Mouse (Mus musculus) frontal cortex, postnatal 10 days (tissue): ENCODE results near the gene Tshr.
"Not testable (repeated sequence)": the region's sequence is repeated elsewhere in the genome, so short reads cannot be mapped to it uniquely, and the experiment has no call there.

ENCODE experiments used
- DNase-seq, 2 experiments: peaks; one replicate each; pipeline ENCODE4 v3.0.0; 2022; ENCODE audit warnings: low spot score in 2 of 2, mixed read lengths in 1 of 2

Gene Tshr

GRCm38 (mm10) chr12:91384281-91385017 lies at the start of gene Tshr, which contains the start of gene Cep128:
Gene Tshr, plus strand, starts transcription at chr12:91384563.
Gene Cep128, minus strand, starts transcription at chr12:91384409.
- peak; percentile 90 for DNase-seq

GRCm38 (mm10) chr12:91338656-91339055 lies 45.7 kb upstream of the Tshr start:
- DNase-seq: not testable (repeated sequence)

- DNase-seq: no peak
Observed at GRCm38 (mm10) chr12:91353783-91354182, 30.6 kb upstream of the Tshr start.

DNA sequence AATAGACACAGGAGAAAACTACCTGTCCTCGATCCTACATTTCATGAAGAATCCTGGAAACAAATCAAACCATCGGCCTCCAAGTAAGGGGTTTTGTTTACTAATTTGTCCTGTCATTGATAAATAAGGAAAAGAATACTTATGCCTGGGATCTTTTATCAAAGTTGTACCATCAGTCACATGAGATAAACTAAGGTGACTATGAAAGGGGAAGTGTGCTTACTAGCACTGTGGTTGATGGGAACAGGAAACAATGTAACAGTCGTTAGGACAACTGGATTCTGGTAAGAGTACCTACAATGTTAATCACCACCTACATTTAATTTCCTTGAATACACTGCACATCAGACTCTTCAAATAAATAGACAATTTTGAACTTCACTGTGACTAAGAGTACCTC lies 15.2 kb upstream of the Tshr start:
- DNase-seq: no peak

DNA sequence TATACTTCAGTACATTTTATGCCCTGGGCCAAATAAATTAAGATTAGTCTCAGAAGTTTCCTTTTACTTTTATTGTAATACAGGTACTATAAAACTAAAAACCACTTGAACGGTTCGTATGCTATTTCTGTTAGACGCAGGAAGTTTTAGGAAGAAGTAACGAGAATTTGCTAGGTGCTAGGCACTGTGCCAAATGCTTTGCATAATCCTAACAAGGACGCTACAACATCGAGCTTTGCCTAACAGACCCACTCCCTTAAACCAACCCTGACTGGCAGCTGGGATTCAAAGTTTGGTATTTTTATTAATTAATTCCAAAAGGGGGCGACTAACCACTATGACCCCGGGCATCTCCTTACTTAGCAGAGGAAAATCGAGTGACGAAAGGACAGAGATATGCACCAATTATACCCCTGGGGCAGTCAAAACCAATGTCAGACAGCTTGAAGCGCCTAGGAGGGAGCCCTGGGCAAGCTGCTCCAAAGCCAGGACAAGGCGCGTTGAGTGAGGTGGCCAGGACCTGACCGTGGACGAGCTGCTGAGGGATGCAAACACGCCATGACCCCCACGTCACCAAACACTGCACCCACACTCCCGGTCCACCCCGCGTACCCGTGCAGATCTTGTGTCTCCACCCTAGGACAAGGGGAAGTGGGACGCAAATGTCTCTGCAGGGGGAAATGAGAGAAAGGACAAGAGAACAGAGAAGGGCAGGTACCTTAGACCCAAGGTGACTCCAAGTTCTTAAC lies 673 bp upstream of the Tshr start:
- DNase-seq: no peak

DNA sequence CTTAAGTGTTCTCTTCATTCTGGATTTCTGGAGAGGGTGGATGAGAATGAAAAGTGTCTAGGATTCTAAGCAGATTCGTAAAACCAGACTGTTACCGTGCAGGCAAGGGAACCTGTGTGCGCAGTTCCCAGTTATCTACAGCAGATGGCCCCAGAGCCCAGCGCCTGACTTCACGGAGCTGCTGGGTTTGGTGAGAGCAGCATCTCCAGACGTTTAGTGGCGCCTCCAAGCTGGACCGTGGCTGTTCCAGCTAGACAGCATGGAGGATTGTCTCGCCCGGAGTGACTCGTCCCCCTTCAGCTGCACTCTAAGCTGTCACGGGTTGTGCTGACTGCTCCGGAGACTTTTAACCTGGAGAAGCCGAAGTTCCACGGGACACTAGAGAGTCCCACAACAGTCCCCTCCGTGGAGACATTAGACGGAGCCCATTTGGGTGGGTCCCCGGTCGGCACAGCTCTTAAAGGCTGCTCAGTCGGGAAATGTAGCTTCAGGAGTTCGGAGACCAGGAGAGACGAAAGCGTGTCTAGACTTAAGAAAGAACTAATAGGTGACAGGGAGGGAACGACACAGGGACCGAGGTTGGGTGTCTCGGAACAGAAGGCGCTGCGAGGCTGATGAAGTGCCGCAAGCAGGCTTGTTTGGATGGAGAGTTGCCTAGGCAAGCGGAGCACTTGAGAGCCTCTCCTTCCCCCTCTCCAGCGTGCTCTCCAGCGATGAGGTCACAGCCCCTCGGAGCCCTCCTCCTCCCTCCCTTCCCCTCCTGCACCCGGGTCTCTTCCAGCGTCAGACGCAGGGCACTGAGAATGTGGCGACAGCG lies 16.1 kb downstream of the Tshr start:
- DNase-seq: peak; percentile 42 to 80

DNA sequence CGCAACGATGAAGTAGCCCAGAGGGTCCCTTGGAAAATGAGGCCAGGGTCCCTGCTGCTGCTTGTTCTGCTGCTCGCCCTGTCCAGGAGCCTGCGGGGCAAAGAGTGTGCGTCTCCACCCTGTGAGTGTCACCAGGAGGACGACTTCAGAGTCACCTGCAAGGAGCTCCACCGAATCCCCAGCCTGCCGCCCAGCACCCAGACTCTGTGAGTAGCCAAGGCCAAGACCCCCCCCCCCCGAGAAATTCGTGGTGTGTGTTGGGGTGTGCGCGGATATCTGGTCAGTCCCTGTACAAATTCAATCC lies 16.6 kb downstream of the Tshr start:
- no peak for DNase-seq

DNA sequence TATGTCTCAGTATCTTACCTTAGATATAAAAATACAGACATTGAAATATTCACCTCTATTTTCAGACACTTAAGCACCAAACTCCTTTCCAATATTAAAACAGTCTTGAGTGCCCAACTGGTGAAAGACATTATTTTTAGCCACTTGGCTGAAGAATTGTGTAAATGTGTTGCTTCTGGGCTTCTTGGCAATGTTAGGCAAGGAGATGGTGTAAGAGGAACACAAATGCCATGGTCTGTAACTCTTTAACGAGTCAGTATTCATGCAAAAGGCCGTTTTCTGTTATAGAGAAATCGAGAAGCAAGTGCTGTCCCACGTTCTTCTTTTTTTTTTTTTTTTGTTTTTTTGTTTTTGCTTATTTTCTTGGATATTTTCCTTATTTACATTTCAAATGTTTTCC lies 25.9 kb downstream of the Tshr start:
- no peak for DNase-seq

- no peak for DNase-seq
Observed at GRCm38 (mm10) chr12:91412461-91413182, 28.3 kb downstream of the Tshr start.

- no peak for DNase-seq
Observed at GRCm38 (mm10) chr12:91415112-91415511, 30.7 kb downstream of the Tshr start.

GRCm38 (mm10) chr12:91416828-91417227 lies 32.5 kb downstream of the Tshr start:
- DNase-seq: no peak

- peak in 1 of 2 experiments; percentile 49 for DNase-seq
Observed at GRCm38 (mm10) chr12:91418791-91419190, 34.4 kb downstream of the Tshr start.

- no peak for DNase-seq
Observed at GRCm38 (mm10) chr12:91421272-91421671, 36.9 kb downstream of the Tshr start.

GRCm38 (mm10) chr12:91423125-91423820 lies 38.9 kb downstream of the Tshr start:
- no peak for DNase-seq

- no peak for DNase-seq
Observed at GRCm38 (mm10) chr12:91426499-91426898, 42.1 kb downstream of the Tshr start.

DNA sequence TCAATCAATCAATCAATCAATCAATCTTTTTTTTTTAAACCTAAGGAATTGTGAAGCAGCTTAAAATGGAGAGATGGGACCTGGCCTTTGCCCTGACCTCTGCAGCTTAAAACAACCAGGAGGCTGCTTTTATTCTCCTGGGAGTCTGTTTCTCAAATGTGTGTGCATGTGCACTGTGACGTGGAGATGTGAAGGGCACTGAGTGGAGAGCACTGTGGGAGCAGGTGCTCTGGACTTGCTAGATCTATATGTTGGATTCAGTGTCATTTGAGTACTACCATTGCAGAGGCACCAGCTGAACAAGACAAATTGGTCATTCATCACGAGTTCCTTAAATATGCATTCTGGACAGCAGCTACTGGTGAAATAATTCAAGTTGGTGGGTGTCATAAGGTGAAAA lies 42.8 kb downstream of the Tshr start:
- DNase-seq: no peak

- no peak for DNase-seq
Observed at GRCm38 (mm10) chr12:91482195-91482733, 97.9 kb downstream of the Tshr start.

- no peak for DNase-seq
Observed at GRCm38 (mm10) chr12:91486342-91486741, 102.0 kb downstream of the Tshr start.

DNA sequence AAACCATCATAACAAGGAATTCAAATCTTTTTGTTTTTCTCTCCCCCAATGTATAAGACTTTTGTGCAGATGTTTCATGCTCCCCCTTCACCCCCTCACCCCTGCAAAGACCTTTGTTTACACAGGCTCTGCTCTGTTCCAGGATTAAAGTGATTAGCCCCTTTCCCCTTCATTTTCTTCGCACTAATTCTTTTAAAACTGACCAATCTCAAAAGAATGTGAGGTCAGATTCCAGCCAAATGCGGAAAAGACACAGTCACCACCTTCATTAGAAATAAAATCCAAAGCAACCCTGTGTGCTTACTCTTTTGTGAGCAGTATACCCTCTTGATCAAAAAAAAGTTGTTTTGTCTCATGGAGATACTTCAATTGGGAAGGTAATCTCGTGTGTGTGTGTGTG lies 104.0 kb downstream of the Tshr start:
- no peak for DNase-seq

GRCm38 (mm10) chr12:91495497-91496225 lies 111.3 kb downstream of the Tshr start:
- DNase-seq: no peak
